Mouse (Mus musculus) thymus, postnatal 14 days (tissue): ENCODE data around the gene Nppa.
A peak's percentile ranks its signal among the peaks of the same experiment; 100 is the strongest.
"Not testable (repeated sequence)": the region's sequence is repeated elsewhere in the genome, so short reads cannot be mapped to it uniquely, and the experiment has no call there.

Source experiments
- DNase-seq: peaks from one replicate; pipeline ENCODE4 v3.0.0; 2021

Nppa gene

GRCm38 (mm10) chr4:148012216-148012615, 11.7 kb downstream of the Nppa start:
- DNase-seq, result no peak

GRCm38 (mm10) chr4:148015418-148015817, 14.9 kb downstream of the Nppa start:
- no peak for DNase-seq

- no peak for DNase-seq
Observed at GRCm38 (mm10) chr4:148016981-148017380, 16.5 kb downstream of the Nppa start.

- no peak for DNase-seq
Observed at GRCm38 (mm10) chr4:148018410-148018809, 17.9 kb downstream of the Nppa start.

GRCm38 (mm10) chr4:148024003-148024402, 23.5 kb downstream of the Nppa start:
- DNase-seq, result no peak

GRCm38 (mm10) chr4:148029297-148029696, 28.8 kb downstream of the Nppa start:
- no peak for DNase-seq

GRCm38 (mm10) chr4:148030506-148030905, 30.0 kb downstream of the Nppa start:
- no peak for DNase-seq

GRCm38 (mm10) chr4:148033858-148034410, 33.4 kb downstream of the Nppa start:
- DNase-seq, result no peak

GRCm38 (mm10) chr4:148035440-148035839, 34.9 kb downstream of the Nppa start:
- DNase-seq, result no peak

GRCm38 (mm10) chr4:148038079-148038599, 37.6 kb downstream of the Nppa start:
- no peak for DNase-seq

- DNase-seq, result peak; percentile 99
Observed at GRCm38 (mm10) chr4:148038600-148039253, 38.2 kb downstream of the Nppa start, which contains the start of the genes Clcn6 and Mthfr. Clcn6 (minus strand) TSS chr4:148038821. Mthfr (plus strand) TSS chr4:148039077.

- peak; percentile 24 for DNase-seq
Observed at GRCm38 (mm10) chr4:148039254-148040028, 38.9 kb downstream of the Nppa start.

GRCm38 (mm10) chr4:148040029-148040830, 39.7 kb downstream of the Nppa start:
- DNase-seq, result no peak

GRCm38 (mm10) chr4:148040933-148041610, 40.5 kb downstream of the Nppa start:
- peak; percentile 37 for DNase-seq

- DNase-seq, result peak; percentile 71
Observed at GRCm38 (mm10) chr4:148041611-148042191, 41.2 kb downstream of the Nppa start.

GRCm38 (mm10) chr4:148043327-148043726, 42.8 kb downstream of the Nppa start:
- not testable (repeated sequence) for DNase-seq

- no peak for DNase-seq
Observed at GRCm38 (mm10) chr4:148044113-148044512, 43.6 kb downstream of the Nppa start.

- DNase-seq, result no peak
Observed at GRCm38 (mm10) chr4:148046450-148047031, 46.0 kb downstream of the Nppa start.

GRCm38 (mm10) chr4:148050396-148050914, 49.9 kb downstream of the Nppa start:
- not testable (repeated sequence) for DNase-seq

GRCm38 (mm10) chr4:148051046-148051776, 50.7 kb downstream of the Nppa start:
- no peak for DNase-seq
